Mouse (Mus musculus): ENCODE data around the gene Hif3a. TPM values are rescaled to one million over a fixed set of nuclear protein-coding genes. Genes with fewer than 3 reads are reported as not detected.

The Hif3a gene
- total RNA-seq, 2 experiments from 2014 or later: 0.04 to 0.05 TPM

DNA sequence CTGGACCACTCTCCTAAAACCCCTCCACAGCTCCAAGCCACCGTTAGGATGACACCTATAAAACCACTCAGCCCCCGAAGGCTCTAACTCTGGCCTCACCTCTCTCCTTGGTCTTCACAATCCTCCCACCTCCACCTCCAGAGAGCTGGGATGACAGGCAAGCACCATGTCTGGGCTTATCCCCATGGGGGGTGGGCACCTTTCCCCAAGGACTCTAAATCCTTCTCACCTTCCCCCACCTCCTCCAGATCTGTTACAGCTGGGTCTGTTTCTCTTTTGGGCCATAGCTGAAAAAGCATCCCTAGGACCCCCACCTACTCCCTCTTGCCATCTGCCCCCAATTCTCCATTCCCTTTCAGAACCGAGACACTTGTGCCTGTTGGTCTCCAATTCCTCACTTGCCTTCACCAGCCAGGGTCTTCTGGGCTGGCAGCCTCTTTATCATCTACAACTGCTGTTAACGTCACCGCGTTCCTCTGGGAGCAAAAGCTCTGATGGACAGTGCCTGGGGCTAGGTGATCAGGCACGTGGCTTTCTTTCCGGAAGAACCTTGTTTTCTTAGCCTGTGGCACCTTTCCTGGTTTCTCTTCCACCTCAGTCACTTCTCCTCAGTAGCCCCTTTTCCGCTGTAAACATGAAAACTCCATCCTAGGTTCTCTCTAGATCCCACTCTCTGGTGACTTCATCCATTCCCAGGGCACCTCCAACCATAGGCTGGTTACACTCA, 36.2 kb downstream of the Hif3a start:
- no peak for ATAC-seq (replicated peaks; ENCODE audit: poor library complexity, severe bottlenecking)

- no peak for ATAC-seq (replicated peaks; ENCODE audit: poor library complexity, severe bottlenecking)
These were observed 36.7 kb downstream of the Hif3a start for GRCm38 (mm10) chr7:17025505-17025894.

GRCm38 (mm10) chr7:17024814-17025504, 37.3 kb downstream of the Hif3a start:
- peak; percentile 57 for ATAC-seq (replicated peaks; ENCODE audit: poor library complexity, severe bottlenecking)

DNA sequence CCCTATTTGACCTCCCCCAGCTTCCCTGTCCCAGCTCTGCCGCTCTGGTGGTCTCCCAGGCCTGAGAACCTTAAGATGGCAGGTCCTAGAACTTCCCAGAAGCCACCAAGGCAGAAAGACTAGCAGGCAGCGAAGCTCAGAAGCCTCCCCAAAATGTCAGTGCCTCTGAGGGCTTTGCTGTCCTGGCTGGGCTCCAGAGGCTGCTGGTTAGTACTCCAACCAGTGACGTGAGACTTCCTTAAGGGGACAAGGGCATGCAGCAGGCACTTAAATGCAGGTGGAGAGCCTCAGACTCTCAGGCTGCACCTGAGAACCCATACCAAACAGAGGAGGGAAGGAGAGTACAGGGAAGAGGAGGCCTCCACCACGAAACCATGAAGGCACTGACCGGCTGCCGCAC, 38.1 kb downstream of the Hif3a start:
- ATAC-seq (replicated peaks; ENCODE audit: poor library complexity, severe bottlenecking): 0 out of 2 replicates have a peak, but pooled peaks have one; percentile 7

DNA sequence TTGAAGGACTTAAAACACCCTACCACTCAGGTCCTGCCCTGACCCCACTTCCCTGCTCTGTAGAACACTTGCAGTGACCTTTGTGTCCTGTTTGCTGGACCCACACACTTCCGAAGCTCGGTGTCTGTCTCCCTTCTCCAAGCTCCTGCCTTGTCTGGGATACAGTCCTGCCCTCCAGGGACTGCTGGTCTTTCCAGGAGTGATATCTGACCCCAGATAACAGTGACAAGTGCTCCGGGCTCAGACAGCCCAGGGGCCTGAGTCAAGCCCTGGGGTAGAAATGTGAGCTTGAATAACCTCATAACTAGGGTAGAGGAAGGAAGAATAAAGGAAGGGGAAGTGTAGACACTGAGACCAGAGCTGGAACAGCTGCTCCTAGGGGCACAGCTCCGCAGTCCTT, 38.5 kb downstream of the Hif3a start:
- ATAC-seq (replicated peaks; ENCODE audit: poor library complexity, severe bottlenecking): peak; percentile 28

DNA sequence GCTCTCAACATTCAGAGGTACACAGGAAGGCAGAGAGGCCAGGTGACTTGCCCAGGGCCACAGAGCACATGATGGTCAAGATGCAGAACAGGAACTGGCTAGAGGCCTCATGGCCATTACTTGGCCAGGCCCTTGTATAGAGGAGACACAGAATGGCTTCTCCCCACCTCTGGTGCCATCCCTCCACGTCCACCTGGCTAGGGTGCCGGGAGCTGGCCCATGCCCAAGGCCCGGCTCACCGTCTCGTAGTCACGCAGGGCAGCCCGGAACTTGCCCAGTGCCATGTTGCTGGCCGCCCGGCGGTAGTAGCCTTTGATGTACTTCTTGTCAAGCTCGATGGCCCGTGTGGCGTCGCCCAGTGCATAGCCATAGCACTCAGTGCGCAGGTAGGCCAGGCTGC, 40.1 kb downstream of the Hif3a start:
- no peak for ATAC-seq (replicated peaks; ENCODE audit: poor library complexity, severe bottlenecking)

GRCm38 (mm10) chr7:17019426-17020166, 42.6 kb downstream of the Hif3a start:
- ATAC-seq (replicated peaks; ENCODE audit: poor library complexity, severe bottlenecking): no peak

DNA sequence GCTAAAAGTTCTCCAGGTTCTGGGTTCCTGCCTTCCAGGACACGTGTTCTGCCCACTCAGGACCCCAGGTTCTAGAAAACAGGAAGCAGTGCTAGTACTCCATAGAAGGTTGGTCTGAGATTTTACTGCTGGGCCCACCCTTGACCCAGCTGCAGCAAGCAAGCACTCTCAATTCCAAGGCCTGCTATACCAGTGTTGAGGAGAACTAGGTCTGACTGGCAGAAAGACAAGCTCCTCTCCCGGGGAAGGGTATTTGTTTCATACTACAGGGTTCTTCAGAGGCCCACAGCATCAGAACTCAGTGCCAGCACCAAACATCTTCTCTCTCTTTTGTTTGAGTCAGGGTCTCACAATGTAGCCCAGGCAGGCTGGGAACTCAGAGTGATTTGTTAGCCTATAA, 44.3 kb downstream of the Hif3a start:
- no peak for ATAC-seq (replicated peaks; ENCODE audit: poor library complexity, severe bottlenecking)

- no peak for ATAC-seq (replicated peaks; ENCODE audit: poor library complexity, severe bottlenecking)
These were observed 45.2 kb downstream of the Hif3a start for GRCm38 (mm10) chr7:17017036-17017435.

GRCm38 (mm10) chr7:17015381-17015780, 46.8 kb downstream of the Hif3a start:
- no peak for ATAC-seq (replicated peaks; ENCODE audit: poor library complexity, severe bottlenecking)

DNA sequence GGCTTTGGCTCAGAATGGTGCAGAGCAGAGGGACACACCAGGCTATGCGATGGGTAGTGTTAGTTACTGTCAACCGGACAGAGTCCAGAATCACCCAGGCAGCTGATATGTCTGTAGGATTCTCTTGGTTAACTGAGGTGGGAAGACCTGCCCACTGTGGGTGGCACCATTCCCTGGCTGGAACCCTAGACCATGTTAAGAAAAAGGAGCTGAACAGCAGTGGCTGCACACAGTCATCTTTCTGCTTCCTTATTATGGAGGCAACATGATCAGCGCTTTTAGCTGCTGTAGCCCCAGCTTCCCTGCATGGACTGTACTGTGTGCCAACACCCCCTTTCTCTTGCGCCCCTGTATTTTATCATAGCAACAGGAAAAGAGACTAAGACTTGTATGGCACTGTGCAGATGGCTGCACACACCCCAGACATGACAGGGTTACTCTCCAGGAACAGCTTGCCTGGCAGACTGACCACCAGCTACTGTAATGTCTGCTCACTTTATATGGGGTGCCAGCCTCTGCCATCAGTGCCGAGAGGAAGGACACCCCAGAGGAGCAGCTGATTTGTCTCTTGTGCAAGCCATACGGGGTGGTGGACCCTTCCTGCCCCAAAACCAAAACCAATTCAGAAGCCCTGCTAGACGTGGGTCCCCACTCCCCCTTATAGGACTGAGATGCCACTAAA, 50.2 kb downstream of the Hif3a start:
- no peak for ATAC-seq (replicated peaks; ENCODE audit: poor library complexity, severe bottlenecking)

DNA sequence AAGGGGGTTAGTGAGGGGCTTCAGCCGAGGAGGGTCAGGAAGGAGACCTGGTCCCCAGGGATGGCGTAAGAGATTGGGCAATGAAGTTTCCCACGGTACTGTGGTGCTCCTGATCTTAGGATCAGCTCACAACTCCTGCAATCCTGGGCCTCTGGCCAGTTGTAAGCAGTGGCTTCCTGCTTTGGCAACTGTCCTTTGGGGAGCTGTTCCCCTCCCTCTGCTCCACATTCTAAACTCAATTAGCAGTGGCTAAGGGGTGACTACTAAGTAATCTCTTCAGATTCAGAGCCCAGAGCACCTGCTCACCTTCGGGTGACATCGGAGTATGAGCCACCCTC, 52.2 kb downstream of the Hif3a start:
- peak; percentile 13; the same call in 1 of the 2 replicates for ATAC-seq (replicated peaks; ENCODE audit: poor library complexity, severe bottlenecking)

DNA sequence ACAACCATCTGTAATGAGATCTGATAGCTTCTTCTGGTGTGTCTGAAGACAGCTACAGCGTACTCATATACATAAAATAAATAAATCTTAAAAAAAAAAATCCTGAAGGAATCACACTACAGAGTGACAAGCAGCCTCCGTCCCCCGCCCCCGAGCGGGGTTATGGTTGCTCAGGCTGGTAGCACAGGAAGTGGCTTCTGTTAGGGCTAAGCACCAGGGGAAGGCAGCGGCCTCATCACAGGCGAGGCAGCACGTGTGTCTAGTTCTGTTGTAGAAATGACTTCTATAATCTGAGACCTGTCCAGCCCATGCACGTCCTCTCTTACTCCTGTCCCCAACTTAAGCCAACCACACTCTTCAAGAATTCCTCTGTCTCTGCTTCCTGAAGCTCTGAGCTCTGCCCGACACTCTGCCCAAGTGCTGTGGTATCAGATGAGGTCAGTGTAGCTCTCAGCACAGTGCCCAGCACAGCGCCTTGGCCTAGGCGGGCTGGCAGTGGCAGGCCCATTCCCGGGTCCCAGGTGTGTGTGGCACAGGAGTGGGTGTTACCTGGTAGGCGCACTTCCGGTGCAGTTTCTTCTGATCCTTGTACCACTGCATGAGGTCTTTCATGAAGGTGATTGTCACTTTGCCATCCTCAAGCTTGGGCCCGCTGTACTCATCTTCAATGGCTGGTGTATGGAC, 52.8 kb downstream of the Hif3a start:
- ATAC-seq (replicated peaks; ENCODE audit: poor library complexity, severe bottlenecking): no peak

GRCm38 (mm10) chr7:17007300-17007699, 54.9 kb downstream of the Hif3a start:
- peak; percentile 60 for ATAC-seq (replicated peaks; ENCODE audit: poor library complexity, severe bottlenecking)

- ATAC-seq (replicated peaks; ENCODE audit: poor library complexity, severe bottlenecking): no peak
These were observed 57.5 kb downstream of the Hif3a start for GRCm38 (mm10) chr7:17004716-17005115.

DNA sequence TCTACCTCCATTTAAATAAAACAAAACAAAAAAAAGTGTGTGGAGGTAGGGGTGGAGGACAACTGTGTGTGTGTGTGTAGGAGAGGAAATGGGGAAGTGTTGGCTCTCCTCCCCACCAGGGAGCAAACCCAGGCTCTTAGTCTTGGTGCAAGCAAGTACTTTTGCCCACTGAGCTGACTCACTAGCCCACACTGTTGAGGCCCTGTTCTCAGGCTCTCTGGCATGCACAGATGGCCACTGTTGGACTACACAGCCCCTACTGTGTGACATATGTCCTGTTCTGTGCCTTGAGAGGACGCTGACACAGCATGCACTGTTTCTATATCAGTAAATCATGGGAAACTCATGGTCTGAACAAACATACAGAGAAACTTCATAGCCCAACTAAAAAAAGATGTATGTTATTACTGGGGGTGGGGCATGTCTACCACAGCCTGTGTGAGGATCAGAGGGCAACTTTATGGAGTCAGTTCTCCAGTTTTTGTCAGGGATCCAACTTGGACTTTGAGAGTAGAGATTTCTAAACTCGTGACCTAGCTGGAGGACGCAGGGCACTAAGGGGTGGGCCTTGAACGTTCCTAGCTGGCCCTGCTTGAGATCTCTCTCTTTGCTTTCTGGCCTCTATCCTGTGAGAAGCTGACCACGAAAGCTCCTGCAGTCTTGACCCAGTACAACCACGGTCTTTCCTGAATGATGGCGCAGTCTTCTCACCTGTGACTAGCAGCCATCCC, 58.8 kb downstream of the Hif3a start:
- ATAC-seq (replicated peaks; ENCODE audit: poor library complexity, severe bottlenecking): peak; percentile 43; the same call in 1 of the 2 replicates

DNA sequence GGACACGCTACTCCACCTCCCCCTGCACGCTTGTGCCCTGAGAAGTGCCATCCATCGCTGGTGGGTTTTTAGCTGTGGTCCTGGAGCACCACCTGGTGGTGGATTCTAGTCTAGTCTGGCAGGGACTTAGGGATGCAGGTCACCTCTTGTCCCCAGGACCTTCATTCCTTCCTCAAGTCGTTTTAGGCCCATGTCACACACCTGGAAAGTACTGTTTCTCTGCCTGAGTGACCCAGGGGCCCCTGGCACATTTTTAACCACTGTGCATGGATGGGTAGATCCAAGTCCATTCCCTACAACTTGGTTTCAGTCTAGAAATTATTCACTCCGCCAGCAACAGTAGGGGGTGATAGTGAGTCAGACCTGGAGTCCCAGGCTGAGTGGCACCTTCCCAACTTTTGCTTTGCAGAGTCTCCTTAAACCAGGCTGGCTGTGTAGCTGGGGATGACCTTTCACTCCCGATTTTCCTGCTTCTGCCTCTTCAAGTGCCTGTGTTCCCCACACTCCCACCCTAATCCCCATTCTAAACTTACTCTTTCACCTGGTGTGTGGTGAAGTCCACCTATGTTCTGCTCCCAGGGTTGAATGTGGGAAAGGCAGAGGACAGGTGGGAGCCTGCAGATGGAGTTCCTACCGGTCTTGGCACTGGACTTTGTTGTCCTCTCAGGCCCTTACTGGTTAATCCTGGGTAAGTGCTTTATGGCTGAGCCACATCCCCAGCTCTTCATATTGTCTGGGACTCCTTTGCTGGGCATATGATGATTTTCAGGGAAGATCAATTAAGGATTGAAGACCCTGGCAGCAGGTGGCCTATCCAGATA, 59.6 kb downstream of the Hif3a start:
- peak; percentile 78 for ATAC-seq (replicated peaks; ENCODE audit: poor library complexity, severe bottlenecking)

- peak; percentile 54 for ATAC-seq (replicated peaks; ENCODE audit: poor library complexity, severe bottlenecking)
These were observed 62.6 kb downstream of the Hif3a start for GRCm38 (mm10) chr7:16999650-17000049.

DNA sequence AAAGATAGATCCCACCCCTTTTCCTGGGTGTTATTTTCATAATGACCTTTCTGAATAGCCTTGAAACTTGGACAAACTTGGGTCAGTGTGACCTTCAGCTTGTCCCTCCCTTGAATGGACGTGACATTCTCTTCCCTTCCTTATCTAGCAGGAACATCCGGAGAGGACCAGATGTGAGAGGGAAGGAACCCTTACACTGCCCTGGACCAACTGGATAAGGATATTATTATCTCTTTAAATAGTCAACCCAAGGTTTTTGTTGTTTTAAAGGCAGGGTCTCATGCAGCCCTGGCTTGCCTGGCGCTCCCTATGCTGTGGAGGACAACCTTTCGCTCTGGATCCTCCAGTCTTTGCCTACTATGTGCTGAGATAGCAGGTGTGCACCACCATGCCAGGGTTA, 63.0 kb downstream of the Hif3a start:
- no peak for ATAC-seq (replicated peaks; ENCODE audit: poor library complexity, severe bottlenecking)
